Mouse (Mus musculus): ENCODE results near the gene Epm2a. TPM values are rescaled to one million over a fixed set of nuclear protein-coding genes. Genes with fewer than 3 reads are reported as not detected.

Gene Epm2a
- total RNA-seq, 2 experiments from 2014 or later, result 19.9 to 21.8 TPM

GRCm38 (mm10) chr10:11410926-11411325 is 67.7 kb downstream of the Epm2a start:
- intact Hi-C loops (cut with DNase I), result no loop called here
- no peak for DNase-seq

- DNase-seq, result no peak
- intact Hi-C loops (cut with DNase I), result no loop called here
These were observed 76.9 kb downstream of the Epm2a start for GRCm38 (mm10) chr10:11420071-11420470.

- DNase-seq, result no peak
- intact Hi-C loops (cut with DNase I), result no loop called here
These were observed 86.0 kb downstream of the Epm2a start for GRCm38 (mm10) chr10:11429059-11429812.

GRCm38 (mm10) chr10:11436961-11437360 is 93.8 kb downstream of the Epm2a start:
- no peak for DNase-seq
- intact Hi-C loops (cut with DNase I), result no loop called here

- DNase-seq, result no peak
- intact Hi-C loops (cut with DNase I), result no loop called here
These were observed 95.3 kb downstream of the Epm2a start for GRCm38 (mm10) chr10:11438461-11438860.

GRCm38 (mm10) chr10:11439342-11439741 is 96.1 kb downstream of the Epm2a start:
- DNase-seq, result no peak
- intact Hi-C loops (cut with DNase I), result no loop called here

- intact Hi-C loops (cut with DNase I), result loop anchor here (5.0 kb wide), 1 partner anchor 1163 kb away; no protein-coding TSS in a partner anchor
- peak; percentile 70 to 82 for DNase-seq
These were observed 106.5 kb downstream of the Epm2a start for GRCm38 (mm10) chr10:11449556-11450305.

GRCm38 (mm10) chr10:11452537-11452936 is 109.3 kb downstream of the Epm2a start:
- intact Hi-C loops (cut with DNase I), result loop anchor here (5.0 kb wide), 1 partner anchor 1160 kb away; no protein-coding TSS in a partner anchor
- DNase-seq, result no peak

- DNase-seq, result no peak
- intact Hi-C loops (cut with DNase I), result no loop called here
These were observed 114.2 kb downstream of the Epm2a start for GRCm38 (mm10) chr10:11457445-11457844.

- peak; percentile 68 to 73 for DNase-seq
- intact Hi-C loops (cut with DNase I), result no loop called here
These were observed 148.8 kb downstream of the Epm2a start for GRCm38 (mm10) chr10:11491956-11492355.

Other genes with a start within 250 kb of the Epm2a start
- gene Shprh, start 194.0 kb upstream of the Epm2a start, total RNA-seq (2021), result 10 to 100 TPM; 14.0 to 14.6 TPM
- gene Fbxo30, start 62.1 kb upstream of the Epm2a start, total RNA-seq (2021), result 10 to 100 TPM; 26.1 to 27.4 TPM

Data from heart, postnatal 14 days (tissue).